Mouse (Mus musculus) spleen, adult 2 months (tissue): ENCODE measurements around the gene Pak6.

Source experiments
- CTCF ChIP-seq: fragments of 200-500 bp; IDR thresholded peaks from 2 replicates; pipeline ENCODE4 v1.5.1; 2011; ENCODE audit warnings: mild to moderate bottlenecking, inconsistent platforms; ENCODE audit not compliant: insufficient read depth, insufficient read length, insufficient replicate concordance; ENCODE audit errors: extremely low read depth
- POLR2A ChIP-seq: fragments of 200-500 bp; IDR thresholded peaks from 2 replicates; pipeline ENCODE4 v1.6.1; 2011; ENCODE audit warnings: low read depth, low read length, inconsistent platforms

GRCm38 (mm10) chr2:118642431-118642830 lies 20.7 kb upstream of the Pak6 start:
- no peak for TF ChIP-seq CTCF
- TF ChIP-seq POLR2A: no peak
